Mouse (Mus musculus): ENCODE measurements at regions not wholly inside any gene's neighbourhood (a gene's known extent, or its start where the extent isn't known, plus 50 kb on each side); places are given as distances from the start of the nearest gene placed in this dataset.

DNA sequence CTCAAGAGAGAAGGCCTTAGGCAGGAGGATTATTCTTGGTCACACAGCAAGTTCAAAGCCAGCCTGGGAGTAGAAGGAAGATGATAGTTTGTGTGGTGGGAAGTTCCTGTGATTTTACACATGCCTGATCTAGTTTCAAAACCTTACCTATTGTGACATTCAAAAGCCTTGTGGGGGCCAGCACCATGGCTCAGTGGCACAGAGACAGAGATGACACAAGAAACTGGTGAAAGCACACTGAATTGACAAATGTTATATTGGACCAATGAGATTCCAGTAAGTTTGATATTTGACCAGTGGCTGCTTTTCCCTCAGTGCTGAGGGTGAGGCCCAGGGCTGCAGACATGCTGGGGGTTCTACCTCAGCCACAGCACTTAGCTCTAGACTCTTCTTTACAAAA is 73.1 kb upstream of the Jak1 start:
- Histone ChIP-seq H3K4me2 (ENCODE audit: low read depth, low read length) (no peak overlapping the region), H3K4me3 (ENCODE audit: low read depth, low read length) (no peak overlapping the region), H3K4me1 (ENCODE audit: control insufficient read depth, insufficient read depth) (0 out of 2 replicates have a peak, but pooled peaks cover 7% of the 10 kb centered on the region), H3K9me3 (replicated peaks; ENCODE audit: control insufficient read depth, low read length) (no peaks in the 10 kb centered on the region), H3K9ac (replicated peaks; ENCODE audit: low read depth, low read length) (no peak overlapping the region), H3K27me3 (ENCODE audit: control insufficient read depth, insufficient read depth, low read length) (no peaks in the 10 kb centered on the region), H3K27ac (ENCODE audit: low read depth) (no peak overlapping the region), H3K36me3 (replicated peaks; ENCODE audit: control insufficient read depth, insufficient read depth, low read length) (no peaks in the 10 kb centered on the region)
- no peak for ATAC-seq (ENCODE audit: insufficient read depth, low read depth)
- TF ChIP-seq EP300 (IDR thresholded peaks at IDR 0.05; ENCODE audit: low read depth) (no peak), CTCF (IDR thresholded peaks at IDR 0.05; ENCODE audit: low read depth) (no peak)
- DNase-seq (ENCODE audit: low spot score) = no peak

DNA sequence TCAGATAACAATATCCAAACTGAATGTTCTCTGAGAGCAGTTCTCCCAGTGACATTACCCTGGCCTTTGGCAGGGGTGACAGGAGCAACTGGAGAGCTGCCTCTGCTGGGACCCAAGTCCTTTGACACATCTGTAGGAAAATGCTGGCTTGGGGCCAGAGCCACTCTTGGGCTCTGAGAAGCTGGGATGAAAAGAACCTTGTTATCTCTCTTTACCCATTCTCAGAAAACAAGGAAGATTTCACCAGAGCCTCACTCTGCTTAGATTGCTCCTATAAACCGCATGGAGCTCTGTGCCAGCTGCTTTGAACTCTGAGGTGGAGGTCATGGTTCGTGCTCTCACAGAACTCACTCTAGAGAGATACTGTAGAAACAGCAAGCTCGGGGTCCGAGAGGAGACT is 71.7 kb upstream of the Jak1 start:
- no peak overlapping the region for H3K4me3 ChIP-seq (ENCODE audit: low read depth, low read length)
- 0 out of 2 replicates have a peak, but pooled peaks cover 7% of the 10 kb centered on the region for H3K4me1 ChIP-seq (ENCODE audit: control insufficient read depth, insufficient read depth)
- DNase-seq (ENCODE audit: low spot score) (no peak), ATAC-seq (ENCODE audit: insufficient read depth, low read depth) (no peak)
- H3K27me3 ChIP-seq (ENCODE audit: control insufficient read depth, insufficient read depth, low read length) = no peaks in the 10 kb centered on the region
- no peaks in the 10 kb centered on the region for H3K36me3 ChIP-seq (replicated peaks; ENCODE audit: control insufficient read depth, insufficient read depth, low read length)
- no peaks in the 10 kb centered on the region for H3K9me3 ChIP-seq (replicated peaks; ENCODE audit: control insufficient read depth, low read length)
- H3K4me2 ChIP-seq (ENCODE audit: low read depth, low read length) = no peak overlapping the region
- WGBS = 31% methylated on average over 4 of the region's 4 CpGs
- H3K27ac ChIP-seq (ENCODE audit: low read depth) = no peak overlapping the region
- no peak overlapping the region for H3K9ac ChIP-seq (replicated peaks; ENCODE audit: low read depth, low read length)
- TF ChIP-seq EP300 (IDR thresholded peaks at IDR 0.05; ENCODE audit: low read depth) (no peak), CTCF (IDR thresholded peaks at IDR 0.05; ENCODE audit: low read depth) (no peak)

DNA sequence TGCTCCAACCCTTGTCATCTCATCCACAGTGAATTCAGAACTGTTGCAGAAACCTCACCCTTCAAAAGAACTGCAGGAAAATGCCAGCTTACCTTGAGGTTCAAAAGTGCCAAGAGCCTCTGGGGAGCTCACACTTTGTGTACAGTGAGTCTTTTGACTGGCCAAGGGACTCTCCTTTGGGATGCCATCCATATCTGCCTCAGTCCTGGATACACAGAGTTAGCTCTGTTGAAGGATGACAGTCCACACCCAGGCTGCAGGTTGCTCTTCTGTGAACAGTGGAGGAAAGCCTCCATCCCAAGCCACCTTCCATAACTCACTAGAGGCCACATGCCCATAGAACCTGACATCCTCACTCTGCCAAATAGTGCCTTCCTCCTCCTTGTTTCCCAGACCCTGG is 71.3 kb upstream of the Jak1 start:
- ATAC-seq (ENCODE audit: insufficient read depth, low read depth) (no peak), DNase-seq (ENCODE audit: low spot score) (no peak)
- TF ChIP-seq CTCF (IDR thresholded peaks at IDR 0.05; ENCODE audit: low read depth) (no peak), EP300 (IDR thresholded peaks at IDR 0.05; ENCODE audit: low read depth) (no peak)
- Histone ChIP-seq H3K4me3 (ENCODE audit: low read depth, low read length) (no peak overlapping the region), H3K27ac (ENCODE audit: low read depth) (no peak overlapping the region), H3K9me3 (replicated peaks; ENCODE audit: control insufficient read depth, low read length) (no peaks in the 10 kb centered on the region), H3K27me3 (ENCODE audit: control insufficient read depth, insufficient read depth, low read length) (no peaks in the 10 kb centered on the region), H3K4me2 (ENCODE audit: low read depth, low read length) (no peak overlapping the region), H3K9ac (replicated peaks; ENCODE audit: low read depth, low read length) (no peak overlapping the region), H3K36me3 (replicated peaks; ENCODE audit: control insufficient read depth, insufficient read depth, low read length) (no peaks in the 10 kb centered on the region), H3K4me1 (ENCODE audit: control insufficient read depth, insufficient read depth) (0 out of 2 replicates have a peak, but pooled peaks cover 7% of the 10 kb centered on the region)

DNA sequence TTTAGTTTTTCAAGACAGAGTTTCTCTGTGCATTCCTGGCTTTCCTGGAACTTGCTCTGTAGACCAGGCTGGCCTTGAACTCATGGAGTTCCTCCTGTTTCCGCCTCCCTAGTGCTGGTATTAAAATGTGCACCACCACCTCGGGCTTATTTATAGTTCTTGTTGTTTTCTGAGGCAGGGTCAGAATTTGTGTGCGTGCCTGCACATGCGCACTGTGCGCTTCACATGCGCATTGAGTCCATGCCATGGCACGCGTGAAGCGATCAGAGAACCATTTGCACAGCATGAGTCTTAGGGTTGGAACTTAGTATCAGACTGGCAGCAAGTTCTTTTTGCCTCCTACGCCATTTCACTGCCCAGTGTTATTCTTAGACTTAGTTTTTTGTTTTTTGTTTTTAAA is 68.8 kb upstream of the Jak1 start:
- H3K4me2 ChIP-seq (ENCODE audit: low read depth, low read length) = no peak overlapping the region
- no peaks in the 10 kb centered on the region for H3K36me3 ChIP-seq (replicated peaks; ENCODE audit: control insufficient read depth, insufficient read depth, low read length)
- H3K9me3 ChIP-seq (replicated peaks; ENCODE audit: control insufficient read depth, low read length) = no peaks in the 10 kb centered on the region
- no peaks in the 10 kb centered on the region for H3K27me3 ChIP-seq (ENCODE audit: control insufficient read depth, insufficient read depth, low read length)
- H3K4me1 ChIP-seq (ENCODE audit: control insufficient read depth, insufficient read depth) = 0 out of 2 replicates have a peak, but pooled peaks cover 7% of the 10 kb centered on the region
- H3K27ac ChIP-seq (ENCODE audit: low read depth) = no peak overlapping the region
- ATAC-seq (ENCODE audit: insufficient read depth, low read depth) (no peak), DNase-seq (ENCODE audit: low spot score) (no peak)
- no peak for TF ChIP-seq EP300 (IDR thresholded peaks at IDR 0.05; ENCODE audit: low read depth)
- TF ChIP-seq CTCF (IDR thresholded peaks at IDR 0.05; ENCODE audit: low read depth) = no peak
- WGBS = 94% methylated on average over 10 of the region's 10 CpGs
- H3K4me3 ChIP-seq (ENCODE audit: low read depth, low read length) = no peak overlapping the region
- no peak overlapping the region for H3K9ac ChIP-seq (replicated peaks; ENCODE audit: low read depth, low read length)

- H3K9ac ChIP-seq (replicated peaks; ENCODE audit: low read depth, low read length) = no peak overlapping the region
- H3K27ac ChIP-seq (ENCODE audit: low read depth) = no peak overlapping the region
- DNase-seq (ENCODE audit: low spot score) (no peak), ATAC-seq (ENCODE audit: insufficient read depth, low read depth) (no peak)
- no peaks in the 10 kb centered on the region for H3K27me3 ChIP-seq (ENCODE audit: control insufficient read depth, insufficient read depth, low read length)
- H3K9me3 ChIP-seq (replicated peaks; ENCODE audit: control insufficient read depth, low read length) = no peaks in the 10 kb centered on the region
- no peak overlapping the region for H3K4me2 ChIP-seq (ENCODE audit: low read depth, low read length)
- no peaks in the 10 kb centered on the region for H3K36me3 ChIP-seq (replicated peaks; ENCODE audit: control insufficient read depth, insufficient read depth, low read length)
- 0 out of 2 replicates have a peak, but pooled peaks cover 7% of the 10 kb centered on the region for H3K4me1 ChIP-seq (ENCODE audit: control insufficient read depth, insufficient read depth)
- TF ChIP-seq EP300 (IDR thresholded peaks at IDR 0.05; ENCODE audit: low read depth) = no peak
- no peak for TF ChIP-seq CTCF (IDR thresholded peaks at IDR 0.05; ENCODE audit: low read depth)
- no peak overlapping the region for H3K4me3 ChIP-seq (ENCODE audit: low read depth, low read length)
- WGBS = 60% methylated on average over 3 of the region's 3 CpGs
These were observed 68.0 kb upstream of the Jak1 start for GRCm38 (mm10) chr4:101333036-101333435.

- 62% methylated on average over 4 of the region's 4 CpGs for WGBS
- ATAC-seq (ENCODE audit: insufficient read depth, low read depth) (no peak), DNase-seq (ENCODE audit: low spot score) (no peak)
- TF ChIP-seq EP300 (IDR thresholded peaks at IDR 0.05; ENCODE audit: low read depth) (no peak), CTCF (IDR thresholded peaks at IDR 0.05; ENCODE audit: low read depth) (no peak)
- Histone ChIP-seq H3K4me1 (ENCODE audit: control insufficient read depth, insufficient read depth) (no peaks in the 10 kb centered on the region), H3K9me3 (replicated peaks; ENCODE audit: control insufficient read depth, low read length) (no peaks in the 10 kb centered on the region), H3K27me3 (ENCODE audit: control insufficient read depth, insufficient read depth, low read length) (no peaks in the 10 kb centered on the region), H3K27ac (ENCODE audit: low read depth) (no peak overlapping the region), H3K4me3 (ENCODE audit: low read depth, low read length) (no peak overlapping the region), H3K36me3 (replicated peaks; ENCODE audit: control insufficient read depth, insufficient read depth, low read length) (no peaks in the 10 kb centered on the region), H3K9ac (replicated peaks; ENCODE audit: low read depth, low read length) (no peak overlapping the region), H3K4me2 (ENCODE audit: low read depth, low read length) (no peak overlapping the region)
These were observed 66.1 kb upstream of the Jak1 start for GRCm38 (mm10) chr4:101331231-101331630.
